Mouse (Mus musculus) frontal cortex, adult (tissue): Measurements from ENCODE around the gene Ubap2.

Experiments used
- ATAC-seq: cut with Nextera tagmentation; 2 replicates; pipeline ENCODE4 v1.9.2; 2017; ENCODE audit warnings: mild to moderate bottlenecking, moderate library complexity, mixed read lengths; ENCODE audit not compliant: low TSS enrichment

Gene Ubap2

GRCm38 (mm10) chr4:41260691-41261090 is 14.3 kb downstream of the Ubap2 start:
- no peak for ATAC-seq

- no peak for ATAC-seq
These were observed 15.9 kb downstream of the Ubap2 start for GRCm38 (mm10) chr4:41259019-41259418.

GRCm38 (mm10) chr4:41257752-41258151 is 17.2 kb downstream of the Ubap2 start:
- ATAC-seq, result no peak

GRCm38 (mm10) chr4:41255564-41256210 is 19.3 kb downstream of the Ubap2 start:
- ATAC-seq, result peak; percentile 95

GRCm38 (mm10) chr4:41253756-41254155 is 21.2 kb downstream of the Ubap2 start:
- no peak for ATAC-seq

- no peak for ATAC-seq
These were observed 29.5 kb downstream of the Ubap2 start for GRCm38 (mm10) chr4:41245408-41245807.

- no peak for ATAC-seq
These were observed 34.0 kb downstream of the Ubap2 start for GRCm38 (mm10) chr4:41240916-41241315.

- ATAC-seq, result no peak
These were observed 39.3 kb downstream of the Ubap2 start for GRCm38 (mm10) chr4:41235621-41236020.

GRCm38 (mm10) chr4:41226351-41226750 is 48.6 kb downstream of the Ubap2 start:
- no peak for ATAC-seq

- ATAC-seq, result peak; percentile 55; the same call in 1 of the 2 replicates
These were observed 49.5 kb downstream of the Ubap2 start for GRCm38 (mm10) chr4:41225412-41225811.

- ATAC-seq, result no peak
These were observed 66.9 kb downstream of the Ubap2 start for GRCm38 (mm10) chr4:41208050-41208449.

- ATAC-seq, result no peak
These were observed 69.2 kb downstream of the Ubap2 start for GRCm38 (mm10) chr4:41205751-41206150.

GRCm38 (mm10) chr4:41202135-41202534 is 72.8 kb downstream of the Ubap2 start:
- ATAC-seq, result no peak

- ATAC-seq, result no peak
These were observed 77.9 kb downstream of the Ubap2 start for GRCm38 (mm10) chr4:41196861-41197610.

GRCm38 (mm10) chr4:41195328-41195727 is 79.6 kb downstream of the Ubap2 start:
- ATAC-seq, result no peak

- ATAC-seq, result no peak
These were observed 82.1 kb downstream of the Ubap2 start for GRCm38 (mm10) chr4:41192544-41193512.

GRCm38 (mm10) chr4:41189809-41190208 is 85.1 kb downstream of the Ubap2 start:
- ATAC-seq, result peak; percentile 54

GRCm38 (mm10) chr4:41179825-41180725 is 94.9 kb downstream of the Ubap2 start:
- no peak for ATAC-seq

GRCm38 (mm10) chr4:41174631-41175030 is 100.3 kb downstream of the Ubap2 start:
- ATAC-seq, result peak; percentile 65

- ATAC-seq, result no peak
These were observed 104.0 kb downstream of the Ubap2 start for GRCm38 (mm10) chr4:41170970-41171369.
